Mouse (Mus musculus) liver, postnatal 0 days (tissue): ENCODE measurements at regions not wholly inside any gene's neighbourhood (a gene's known extent, or its start where the extent isn't known, plus 50 kb on each side); places are given as distances from the start of the nearest gene placed in this dataset.

ENCODE experiments used
- CTCF ChIP-seq: sonication (generic); IDR thresholded peaks from 2 replicates; pipeline ENCODE4 v1.5.1; 2016; ENCODE audit warnings: antibody characterized with exemption, low read depth
- EP300 ChIP-seq: IDR thresholded peaks from 2 replicates; pipeline ENCODE4 v1.6.1; 2016; ENCODE audit warnings: antibody characterized with exemption, low read depth, mild to moderate bottlenecking

DNA sequence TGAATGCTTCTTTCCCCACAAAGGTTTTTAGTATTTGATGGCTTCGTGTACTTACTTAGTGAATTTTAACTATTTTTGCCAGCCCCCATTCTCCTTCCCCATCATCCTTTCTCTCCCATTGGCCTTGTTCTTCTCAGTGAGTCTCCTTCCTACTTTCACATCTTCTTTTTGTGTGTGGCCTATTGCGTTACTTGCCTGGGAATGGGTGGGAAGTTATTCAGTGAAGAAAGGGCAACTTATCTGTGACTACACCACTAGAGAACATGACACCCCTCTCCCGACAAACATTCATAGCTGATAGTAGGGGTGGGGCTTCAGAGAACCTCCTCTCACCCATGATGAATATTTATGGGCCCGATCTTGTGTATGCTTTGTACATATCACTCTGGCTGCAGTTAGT is 67.1 kb downstream of the Mterf1b start:
- no peak for TF ChIP-seq CTCF
- TF ChIP-seq EP300 = no peak
